Comparison of ENCODE assay signal across 8 mouse cellular contexts in genomic region chr7:44985595-44986191, GRCm38 (mm10). TPM values are rescaled to one million over a fixed set of nuclear protein-coding genes. Genes with fewer than 3 reads are reported as not detected.
DNase-seq lines count a peak whose midpoint lies in the region; ATAC-seq and TF ChIP-seq lines count a peak whose summit lies in the region.

No protein-coding gene starts in this region.

- DNase-seq in urinary bladder, postnatal 25 days (ENCODE audit: low spot score): peak; percentile 63
- no peak for DNase-seq in urinary bladder, postnatal 10 days (ENCODE audit: low spot score)
- DNase-seq in heart, adult 11 months: peak; percentile 98
- peak; percentile 60 for DNase-seq in kidney, adult 11 months
- DNase-seq in midbrain, postnatal 0 days (ENCODE audit: low spot score): peak; percentile 79

- 1% methylated on average over 44 of the region's 45 CpGs for WGBS in limb, embryonic 15.5 days
- WGBS in midbrain, postnatal 0 days: 0% methylated on average over 37 of the region's 45 CpGs
- WGBS in stomach, embryonic 15.5 days: under 1% methylated on average over 44 of the region's 45 CpGs

- TF ChIP-seq CTCF in cortical plate, adult 2 months (IDR thresholded peaks at IDR 0.05; ENCODE audit: extremely low read depth, insufficient read depth, low read length): no peak
- peak; percentile 60 for TF ChIP-seq CTCF in midbrain, postnatal 0 days (IDR thresholded peaks at IDR 0.05)

- no peaks in the 10 kb centered on the region for H3K27me3 ChIP-seq in limb, embryonic 15.5 days
- H3K27me3 ChIP-seq in midbrain, postnatal 0 days (ENCODE audit: insufficient read depth, low read length): no peaks in the 10 kb centered on the region
- H3K27me3 ChIP-seq in stomach, embryonic 15.5 days (replicated peaks): no peaks in the 10 kb centered on the region

- H3K4me1 ChIP-seq in cortical plate, adult 2 months (ENCODE audit: control insufficient read depth, insufficient read depth, low read length): peaks cover 2% of the 10 kb centered on the region; the same call in 1 of the 2 replicates
- H3K4me1 ChIP-seq in limb, embryonic 15.5 days: peaks cover 34% of the 10 kb centered on the region
- H3K4me1 ChIP-seq in midbrain, postnatal 0 days (ENCODE audit: insufficient read depth, low read length): peaks cover 16% of the 10 kb centered on the region
- H3K4me1 ChIP-seq in stomach, embryonic 15.5 days: peaks cover 33% of the 10 kb centered on the region

- TF ChIP-seq POLR2A in cortical plate, adult 2 months (IDR thresholded peaks at IDR 0.05; ENCODE audit: extremely low read depth, insufficient read depth, low read length): no peak

- peaks cover 37% of the 10 kb centered on the region for H3K36me3 ChIP-seq in limb, embryonic 15.5 days
- peaks cover 25% of the 10 kb centered on the region for H3K36me3 ChIP-seq in midbrain, postnatal 0 days (ENCODE audit: insufficient read depth, low read length)
- peaks cover 25% of the 10 kb centered on the region for H3K36me3 ChIP-seq in stomach, embryonic 15.5 days

- H3K4me2 ChIP-seq in limb, embryonic 15.5 days: peak overlapping the region; percentile 66
- H3K4me2 ChIP-seq in midbrain, postnatal 0 days (ENCODE audit: low read depth, low read length, poor library complexity, severe bottlenecking): peak overlapping the region; percentile 67
- peak overlapping the region; percentile 62 for H3K4me2 ChIP-seq in stomach, embryonic 15.5 days

- ATAC-seq in limb, embryonic 15.5 days (ENCODE audit: insufficient number of reproducible peaks, low FRiP score, low TSS enrichment, low read depth): no peak
- peak; percentile 14 for ATAC-seq in midbrain, postnatal 0 days (ENCODE audit: low FRiP score)
- ATAC-seq in stomach, embryonic 15.5 days (ENCODE audit: insufficient read depth, low FRiP score, low read depth): no peak

- H3K9ac ChIP-seq in limb, embryonic 15.5 days: peak overlapping the region; percentile 89
- peak overlapping the region; percentile 96 for H3K9ac ChIP-seq in midbrain, postnatal 0 days (replicated peaks; ENCODE audit: low read length, poor library complexity, severe bottlenecking)
- H3K9ac ChIP-seq in stomach, embryonic 15.5 days: peak overlapping the region; percentile 87

- peak overlapping the region; percentile 68 for H3K27ac ChIP-seq in cortical plate, adult 2 months (ENCODE audit: insufficient read depth, low read length)
- peak overlapping the region; percentile 93 for H3K27ac ChIP-seq in limb, embryonic 15.5 days
- H3K27ac ChIP-seq in midbrain, postnatal 0 days (ENCODE audit: low read depth, low read length): peak overlapping the region; percentile 98
- H3K27ac ChIP-seq in stomach, embryonic 15.5 days: peak overlapping the region; percentile 91

- H3K4me3 ChIP-seq in cortical plate, adult 2 months (ENCODE audit: insufficient read depth, low read length): peak overlapping the region; percentile 88
- peak overlapping the region; percentile 63 for H3K4me3 ChIP-seq in limb, embryonic 15.5 days
- H3K4me3 ChIP-seq in midbrain, postnatal 0 days (ENCODE audit: low read depth, low read length): peak overlapping the region; percentile 87
- peak overlapping the region; percentile 73 for H3K4me3 ChIP-seq in stomach, embryonic 15.5 days (replicated peaks)

- no peaks in the 10 kb centered on the region for H3K9me3 ChIP-seq in limb, embryonic 15.5 days
- H3K9me3 ChIP-seq in midbrain, postnatal 0 days (ENCODE audit: low read length): no peaks in the 10 kb centered on the region
- no peaks in the 10 kb centered on the region for H3K9me3 ChIP-seq in stomach, embryonic 15.5 days

RNA-seq across cellular contexts. Expression of gene Prmt1, which starts 0.7 kb away (rescaled TPM):
- polyA plus RNA-seq in cortical plate, adult 2 months (2012; rRNA removed): 162 and 169 TPM in 2 replicates
- polyA plus RNA-seq in limb, embryonic 15.5 days (2015; fragmentation: Nextera tagmentation; extraction: Ambion mirVana): 408 and 429 TPM in 2 replicates
- total RNA-seq in midbrain, postnatal 0 days (2014; rRNA removed): 218 and 285 TPM in 2 replicates
- polyA plus RNA-seq in midbrain, postnatal 0 days (2015; fragmentation: Nextera tagmentation; extraction: Ambion mirVana): 580 and 583 TPM in 2 replicates
- 396 and 430 TPM in 2 replicates for polyA plus RNA-seq in stomach, embryonic 15.5 days (2015; fragmentation: Nextera tagmentation; extraction: Ambion mirVana)

RNA-seq across cellular contexts. Expression of gene Cpt1c, which starts 11.0 kb away (rescaled TPM):
- 154 and 164 TPM in 2 replicates for polyA plus RNA-seq in cortical plate, adult 2 months (2012; rRNA removed)
- polyA plus RNA-seq in limb, embryonic 15.5 days (2015; fragmentation: Nextera tagmentation; extraction: Ambion mirVana): 27.9 and 28.3 TPM in 2 replicates
- total RNA-seq in midbrain, postnatal 0 days (2014; rRNA removed): 88.1 and 90.1 TPM in 2 replicates
- polyA plus RNA-seq in midbrain, postnatal 0 days (2015; fragmentation: Nextera tagmentation; extraction: Ambion mirVana): 54.0 and 56.9 TPM in 2 replicates
- polyA plus RNA-seq in stomach, embryonic 15.5 days (2015; fragmentation: Nextera tagmentation; extraction: Ambion mirVana): 19.3 and 19.4 TPM in 2 replicates

RNA-seq across cellular contexts. Expression of gene Irf3, which starts 11.8 kb away (rescaled TPM):
- 82.4 and 87.4 TPM in 2 replicates for polyA plus RNA-seq in cortical plate, adult 2 months (2012; rRNA removed)
- 101 and 105 TPM in 2 replicates for polyA plus RNA-seq in limb, embryonic 15.5 days (2015; fragmentation: Nextera tagmentation; extraction: Ambion mirVana)
- total RNA-seq in midbrain, postnatal 0 days (2014; rRNA removed): 37.2 and 40.6 TPM in 2 replicates
- 25.6 and 25.9 TPM in 2 replicates for polyA plus RNA-seq in midbrain, postnatal 0 days (2015; fragmentation: Nextera tagmentation; extraction: Ambion mirVana)
- polyA plus RNA-seq in stomach, embryonic 15.5 days (2015; fragmentation: Nextera tagmentation; extraction: Ambion mirVana): 89.5 and 94.4 TPM in 2 replicates

RNA-seq across cellular contexts. Expression of gene Bcl2l12, which starts 12.8 kb away (rescaled TPM):
- 6.0 and 6.2 TPM in 2 replicates for polyA plus RNA-seq in cortical plate, adult 2 months (2012; rRNA removed)
- 58.8 and 59.4 TPM in 2 replicates for polyA plus RNA-seq in limb, embryonic 15.5 days (2015; fragmentation: Nextera tagmentation; extraction: Ambion mirVana)
- total RNA-seq in midbrain, postnatal 0 days (2014; rRNA removed): 7.8 and 11.4 TPM in 2 replicates
- polyA plus RNA-seq in midbrain, postnatal 0 days (2015; fragmentation: Nextera tagmentation; extraction: Ambion mirVana): 5.9 and 8.4 TPM in 2 replicates
- polyA plus RNA-seq in stomach, embryonic 15.5 days (2015; fragmentation: Nextera tagmentation; extraction: Ambion mirVana): 47.3 and 47.7 TPM in 2 replicates

RNA-seq across cellular contexts. Expression of gene Scaf1, which starts 30.5 kb away (rescaled TPM):
- 126 and 128 TPM in 2 replicates for polyA plus RNA-seq in cortical plate, adult 2 months (2012; rRNA removed)
- polyA plus RNA-seq in limb, embryonic 15.5 days (2015; fragmentation: Nextera tagmentation; extraction: Ambion mirVana): 34.8 TPM in 2 replicates
- 86.5 and 90.9 TPM in 2 replicates for total RNA-seq in midbrain, postnatal 0 days (2014; rRNA removed)
- polyA plus RNA-seq in midbrain, postnatal 0 days (2015; fragmentation: Nextera tagmentation; extraction: Ambion mirVana): 49.0 and 53.3 TPM in 2 replicates
- 32.4 and 39.3 TPM in 2 replicates for polyA plus RNA-seq in stomach, embryonic 15.5 days (2015; fragmentation: Nextera tagmentation; extraction: Ambion mirVana)
